Mouse (Mus musculus) C2C12 (cell line): ENCODE data around the gene Pxdc1.

Experiments
- CEBPB ChIP-seq: IDR thresholded peaks from one replicate; pipeline ENCODE4 v1.6.1; 2011; ENCODE audit warnings: low read depth, mild to moderate bottlenecking, control low read depth, moderate library complexity
- CTCF ChIP-seq: IDR thresholded peaks from one replicate; pipeline ENCODE4 v1.5.1; 2011; ENCODE audit not compliant: control insufficient read depth, insufficient read depth, insufficient read length
- FOSL1 ChIP-seq: IDR thresholded peaks from one replicate; pipeline ENCODE4 v1.8.0; 2011; ENCODE audit warnings: mild to moderate bottlenecking, low read length; ENCODE audit not compliant: poor library complexity, insufficient read depth, severe bottlenecking
- MAX ChIP-seq: IDR thresholded peaks from one replicate; pipeline ENCODE4 v1.6.1; 2011; ENCODE audit warnings: mild to moderate bottlenecking, control low read depth
- MYOD1 ChIP-seq: IDR thresholded peaks from one replicate; pipeline ENCODE4 v1.6.1; 2011; ENCODE audit warnings: low read depth; ENCODE audit not compliant: control insufficient read depth, insufficient read length
- MYOG ChIP-seq: IDR thresholded peaks from one replicate; pipeline ENCODE4 v1.6.1; 2011; ENCODE audit not compliant: control insufficient read depth, insufficient read length; ENCODE audit errors: extremely low read depth
- USF1 ChIP-seq: IDR thresholded peaks from one replicate; pipeline ENCODE4 v1.6.1; 2011; ENCODE audit warnings: low read depth, mild to moderate bottlenecking, control low read depth, moderate library complexity

GRCm38 (mm10) chr13:34609711-34610110, 43.6 kb downstream of the Pxdc1 start:
- no peak for TF ChIP-seq CTCF
- no peak for TF ChIP-seq CEBPB
- TF ChIP-seq MYOD1: no peak
- no peak for TF ChIP-seq MAX
- TF ChIP-seq USF1: no peak
- TF ChIP-seq MYOG: no peak
- no peak for TF ChIP-seq FOSL1
